Mouse (Mus musculus): ENCODE results near the gene Cd6. TPM values are rescaled to one million over a fixed set of nuclear protein-coding genes. Genes with fewer than 3 reads are reported as not detected.

Cd6 gene
- total and polyA plus RNA-seq, 3 experiments: not detected

DNA sequence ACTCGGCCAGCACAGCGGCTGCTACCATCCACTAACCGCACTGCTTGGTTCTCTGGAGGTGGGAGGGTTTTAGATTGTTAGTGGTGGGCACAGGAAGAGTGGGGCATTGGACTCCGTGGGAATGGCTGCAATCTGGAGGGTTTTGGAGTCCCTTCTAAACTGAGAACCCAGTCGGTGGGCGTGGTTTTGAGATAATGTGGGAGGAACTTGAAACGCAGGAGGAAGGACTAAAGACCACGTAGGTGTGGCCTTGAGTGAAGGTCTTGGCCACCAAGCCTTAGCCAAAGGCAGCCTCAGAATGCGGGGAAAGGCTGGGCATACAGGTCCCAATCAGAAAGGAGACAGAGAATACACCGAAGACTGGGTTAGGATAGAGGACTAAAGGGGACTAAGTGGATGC, 31.3 kb downstream of the Cd6 start:
- no peak overlapping the region for H3K27ac ChIP-seq (ENCODE audit: control insufficient read depth, low read depth, low read length)
- H3K9ac ChIP-seq (ENCODE audit: control insufficient read depth, low read depth, low read length, poor library complexity, severe bottlenecking): no peak overlapping the region
- DNase-seq (ENCODE audit: low read depth, low spot score): peak; percentile 16
- H3K4me1 ChIP-seq (ENCODE audit: control insufficient read depth in 1 of 2, insufficient read depth in 2 of 2, low read length in 2 of 2): no peaks in the 10 kb centered on the region
- H3K36me3 ChIP-seq (ENCODE audit: control insufficient read depth in 1 of 2, insufficient read depth in 2 of 2, low read length in 2 of 2): no peaks in the 10 kb centered on the region
- no peak for TF ChIP-seq NELFE (IDR thresholded peaks at IDR 0.05; ENCODE audit: low read depth, low read length)
- no peak for TF ChIP-seq TAL1 (IDR thresholded peaks at IDR 0.05; ENCODE audit: low read length)
- TF ChIP-seq POLR2A (IDR thresholded peaks at IDR 0.05; ENCODE audit: control insufficient read depth in 1 of 2, insufficient read depth in 1 of 2, low read depth in 1 of 2, low read length in 2 of 2, poor library complexity in 1 of 2): no peak
- no peak for TF ChIP-seq CTCF (IDR thresholded peaks at IDR 0.05 in 2 of 3, conservative IDR thresholded peaks at IDR 0.05 in 1 of 3; ENCODE audit: control insufficient read depth in 1 of 3, insufficient read depth in 1 of 3, low read depth in 2 of 3, low read length in 3 of 3, poor library complexity in 1 of 3, severe bottlenecking in 1 of 3)
- TF ChIP-seq E2F4 (IDR thresholded peaks at IDR 0.05; ENCODE audit: borderline replicate concordance, low read depth, low read length): no peak
- no peak for TF ChIP-seq CHD2 (IDR thresholded peaks at IDR 0.05; ENCODE audit: low read length)
- TF ChIP-seq MXI1 (IDR thresholded peaks at IDR 0.05; ENCODE audit: low read depth, low read length): no peak
- TF ChIP-seq CHD1 (IDR thresholded peaks at IDR 0.05; ENCODE audit: low read depth, low read length): no peak
- TF ChIP-seq ZNF384 (IDR thresholded peaks at IDR 0.05; ENCODE audit: low read depth, low read length): no peak
- TF ChIP-seq SIN3A (IDR thresholded peaks at IDR 0.05; ENCODE audit: low read length): no peak
- no peak for TF ChIP-seq ELF1 (IDR thresholded peaks at IDR 0.05; ENCODE audit: low read depth, low read length)
- TF ChIP-seq RAD21 (IDR thresholded peaks at IDR 0.05; ENCODE audit: low read depth, low read length): no peak
- TF ChIP-seq UBTF (IDR thresholded peaks at IDR 0.05; ENCODE audit: borderline replicate concordance, insufficient read depth, low read depth, low read length): no peak
- no peak for TF ChIP-seq GATA1 (IDR thresholded peaks at IDR 0.05; ENCODE audit: low read depth, low read length)
- no peak for TF ChIP-seq USF1 (IDR thresholded peaks at IDR 0.05; ENCODE audit: low read depth, low read length)
- TF ChIP-seq GABPA (IDR thresholded peaks at IDR 0.05; ENCODE audit: low read depth, low read length): no peak
- TF ChIP-seq USF2 (IDR thresholded peaks at IDR 0.05; ENCODE audit: borderline replicate concordance in 1 of 2, insufficient read depth in 1 of 2, low read depth in 1 of 2, low read length in 2 of 2): no peak
- TF ChIP-seq MEF2A (IDR thresholded peaks at IDR 0.05; ENCODE audit: extremely low read depth, insufficient replicate concordance, low read depth, low read length, poor library complexity, severe bottlenecking): no peak
- no peak for TF ChIP-seq NRF1 (IDR thresholded peaks at IDR 0.05; ENCODE audit: insufficient read depth, low read depth, low read length, poor library complexity, severe bottlenecking)
- H3K9me3 ChIP-seq (replicated peaks; ENCODE audit: insufficient read depth, low read length): no peaks in the 10 kb centered on the region
- no peaks in the 10 kb centered on the region for H3K79me2 ChIP-seq (ENCODE audit: control insufficient read depth, insufficient read depth, low read length, poor library complexity)
- peaks cover 0 to 2% of the 10 kb centered on the region in 2 experiments; a peak in 2 of 4 replicates for H3K27me3 ChIP-seq (ENCODE audit: control insufficient read depth in 1 of 2, insufficient read depth in 2 of 2, low read length in 2 of 2)
- no peak overlapping the region for H3K4me3 ChIP-seq (ENCODE audit: control insufficient read depth in 1 of 2, insufficient read depth in 1 of 2, low read depth in 2 of 2, low read length in 2 of 2)

DNA sequence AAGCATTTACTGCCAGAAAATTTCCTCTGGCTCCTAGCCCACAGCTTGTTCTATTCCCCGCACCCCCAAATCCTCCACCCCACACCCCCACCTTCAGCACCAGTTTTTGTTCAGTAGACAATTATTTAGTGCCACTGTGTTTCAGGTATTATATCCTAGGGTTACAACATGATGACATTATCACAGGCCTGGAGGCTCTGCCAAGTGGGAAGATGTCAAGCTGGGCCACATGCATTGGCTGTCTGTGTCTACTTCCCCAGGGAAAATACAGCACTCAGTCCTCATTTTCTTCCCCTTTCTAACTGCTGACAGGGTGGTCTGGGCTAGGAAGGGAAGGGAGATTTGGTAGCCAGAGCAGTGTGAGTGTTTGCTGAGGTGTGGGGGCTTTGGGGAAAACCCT, 34.9 kb downstream of the Cd6 start:
- Histone ChIP-seq H3K4me3 (ENCODE audit: control insufficient read depth in 1 of 2, insufficient read depth in 1 of 2, low read depth in 2 of 2, low read length in 2 of 2) (no peak overlapping the region), H3K79me2 (ENCODE audit: control insufficient read depth, insufficient read depth, low read length, poor library complexity) (no peaks in the 10 kb centered on the region), H3K4me1 (ENCODE audit: control insufficient read depth in 1 of 2, insufficient read depth in 2 of 2, low read length in 2 of 2) (no peaks in the 10 kb centered on the region), H3K9ac (ENCODE audit: control insufficient read depth, low read depth, low read length, poor library complexity, severe bottlenecking) (no peak overlapping the region), H3K9me3 (replicated peaks; ENCODE audit: insufficient read depth, low read length) (no peaks in the 10 kb centered on the region), H3K27me3 (ENCODE audit: control insufficient read depth in 1 of 2, insufficient read depth in 2 of 2, low read length in 2 of 2) (no peaks in the 10 kb centered on the region; a peak in 2 of 4 replicates), H3K27ac (ENCODE audit: control insufficient read depth, low read depth, low read length) (no peak overlapping the region), H3K36me3 (ENCODE audit: control insufficient read depth in 1 of 2, insufficient read depth in 2 of 2, low read length in 2 of 2) (no peaks in the 10 kb centered on the region)
- DNase-seq (ENCODE audit: low read depth, low spot score): no peak
- TF ChIP-seq MXI1 (IDR thresholded peaks at IDR 0.05; ENCODE audit: low read depth, low read length) (no peak), ZKSCAN1 (IDR thresholded peaks at IDR 0.05; ENCODE audit: low read depth, low read length) (no peak), ZNF384 (IDR thresholded peaks at IDR 0.05; ENCODE audit: low read depth, low read length) (no peak), USF1 (IDR thresholded peaks at IDR 0.05; ENCODE audit: low read depth, low read length) (no peak), CHD2 (IDR thresholded peaks at IDR 0.05; ENCODE audit: low read length) (no peak), TAL1 (IDR thresholded peaks at IDR 0.05; ENCODE audit: low read length) (no peak), POLR2AphosphoS2 (IDR thresholded peaks at IDR 0.05; ENCODE audit: low read length) (no peak)
